29 mouse cellular contexts compared by ENCODE assay signal in the genomic region with DNA sequence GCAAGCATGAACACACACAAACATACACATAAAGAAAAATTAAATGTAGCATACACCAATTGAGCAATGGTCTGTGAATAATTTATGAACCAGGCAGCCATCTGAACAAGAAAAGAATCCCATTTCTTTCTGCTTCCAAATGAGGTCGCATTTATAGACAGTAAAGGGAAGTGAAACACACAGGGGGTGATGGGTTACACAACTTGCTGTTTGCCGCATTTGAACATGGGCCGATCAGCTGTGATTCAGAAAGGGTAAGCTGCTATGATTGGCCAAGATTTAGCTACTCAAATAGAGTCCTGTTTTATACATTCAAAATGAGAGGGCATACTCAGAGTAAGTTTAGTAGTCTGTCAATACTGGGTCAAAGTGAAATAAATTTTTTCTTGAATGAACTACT. TPM values are rescaled to one million over a fixed set of nuclear protein-coding genes. Genes with fewer than 3 reads are reported as not detected.
"Had no signal": no experiment of that assay in that cellular context is flagged by ENCODE, and none has a peak within 500 bp of the region (broad histone marks: within the 10 kb centered on the region; RNA-seq: fewer than 3 reads in every experiment).

No protein-coding gene starts in this region.

- H3K27me3 ChIP-seq: kidney, embryonic 15.5 days; limb, embryonic 12.5 days; limb, embryonic 15.5 days; lung, embryonic 15.5 days; megakaryocyte, embryonic 14.5 days; midbrain, embryonic 13.5 days; stomach, embryonic 15.5 days had no signal

- H3K27ac ChIP-seq: kidney, embryonic 15.5 days; left cerebral cortex, adult 2 months; limb, embryonic 12.5 days; limb, embryonic 15.5 days; liver, embryonic 14.5 days; lung, embryonic 15.5 days; midbrain, embryonic 10.5 days; midbrain, embryonic 13.5 days; stomach, embryonic 15.5 days had no signal

- H3K9me3 ChIP-seq: kidney, embryonic 15.5 days; limb, embryonic 12.5 days; limb, embryonic 15.5 days; lung, embryonic 15.5 days; megakaryocyte, embryonic 14.5 days; midbrain, embryonic 10.5 days; midbrain, embryonic 13.5 days; stomach, embryonic 15.5 days had no signal

- H3K4me1 ChIP-seq: kidney, embryonic 15.5 days; limb, embryonic 12.5 days; limb, embryonic 15.5 days; lung, embryonic 15.5 days; megakaryocyte, embryonic 14.5 days; midbrain, embryonic 10.5 days; stomach, embryonic 15.5 days had no signal

- H3K9ac ChIP-seq: kidney, embryonic 15.5 days; limb, embryonic 12.5 days; limb, embryonic 15.5 days; liver, embryonic 14.5 days; lung, embryonic 15.5 days; midbrain, embryonic 13.5 days; stomach, embryonic 15.5 days had no signal

- DNase-seq: kidney, adult 2 months; kidney, postnatal 10 days; kidney, postnatal 36 days; layer of hippocampus, postnatal 36 days; left cerebral cortex, postnatal 4 days; lung, adult 18-20 months; lung, postnatal 10 days; lung, postnatal 4 days; right cerebral cortex, postnatal 25 days; spleen, adult 18-20 months; thymus, postnatal 25 days had no signal

- H3K4me3 ChIP-seq: kidney, embryonic 15.5 days; left cerebral cortex, adult 2 months; limb, embryonic 12.5 days; limb, embryonic 15.5 days; lung, embryonic 15.5 days; megakaryocyte, embryonic 14.5 days; midbrain, embryonic 10.5 days; midbrain, embryonic 13.5 days; stomach, embryonic 15.5 days had no signal

- ATAC-seq: intestine, postnatal 0 days; midbrain, embryonic 13.5 days had no signal

- H3K4me2 ChIP-seq: kidney, embryonic 15.5 days; limb, embryonic 12.5 days; limb, embryonic 15.5 days; liver, embryonic 11.5 days; lung, embryonic 15.5 days; midbrain, embryonic 13.5 days; stomach, embryonic 15.5 days had no signal

- H3K36me3 ChIP-seq: kidney, embryonic 15.5 days; limb, embryonic 12.5 days; limb, embryonic 15.5 days; lung, embryonic 15.5 days; midbrain, embryonic 10.5 days; midbrain, embryonic 13.5 days; stomach, embryonic 15.5 days had no signal

RNA-seq across cellular contexts. Expression of a gene that starts 20.5 kb away (rescaled TPM):
- total RNA-seq: layer of hippocampus, adult 8-10 months; layer of hippocampus, postnatal 10 days; layer of hippocampus, postnatal 36 days; left cerebral cortex, adult 2 months; left cerebral cortex, postnatal 10 days; left cerebral cortex, postnatal 4 days had no signal
- polyA plus RNA-seq: intestine, embryonic 14.5 days; intestine, postnatal 0 days; kidney, adult 2 months; kidney, embryonic 15.5 days; limb, embryonic 12.5 days; limb, embryonic 15.5 days; liver, embryonic 11.5 days; liver, embryonic 14.5 days; lung, embryonic 15.5 days; midbrain, embryonic 10.5 days; midbrain, embryonic 13.5 days; neural tube, embryonic 14.5 days; stomach, embryonic 15.5 days; thymus, postnatal 0 days had no signal
